Mouse (Mus musculus): ENCODE results near the gene Psat1.

- no peak for TF ChIP-seq CTCF (IDR thresholded peaks at IDR 0.05; ENCODE audit: low read depth)
- no peak for TF ChIP-seq EP300 (IDR thresholded peaks at IDR 0.05; ENCODE audit: low read depth)
Measured at GRCm38 (mm10) chr19:15985172-15985713, 38.1 kb upstream of the Psat1 start.
